ENCODE assay signal across 8 mouse cellular contexts in genomic region chr4:126201514-126202302, GRCm38 (mm10). TPM values are rescaled to one million over a fixed set of nuclear protein-coding genes. Genes with fewer than 3 reads are reported as not detected.
DNase-seq lines count a peak whose midpoint lies in the region; ATAC-seq lines count a peak whose summit lies in the region.

No protein-coding gene starts in this region.

- no peaks in the 10 kb centered on the region for H3K36me3 ChIP-seq in neural tube, embryonic 11.5 days (ENCODE audit: control insufficient read depth, insufficient read depth, low read length)

- no peaks in the 10 kb centered on the region for H3K9me3 ChIP-seq in neural tube, embryonic 11.5 days (ENCODE audit: control insufficient read depth, low read length)

- peak; percentile 12 for DNase-seq in left cerebral cortex, postnatal 4 days
- no peak for DNase-seq in left cerebral cortex, adult 8-10 months (ENCODE audit: low spot score in 2 of 2)
- DNase-seq in c-Kit-positive CD71-negative TER-119-negative erythroid progenitor cells, embryonic 14.5 days (ENCODE audit: low read depth): peak; percentile 53
- DNase-seq in heart, adult 18-20 months: peak; percentile 32 to 68
- peak; percentile 56 for DNase-seq in kidney, adult 18-20 months
- peak; percentile 30 to 53 for DNase-seq in lung, adult 18-20 months
- DNase-seq in neural tube, embryonic 11.5 days (ENCODE audit: low spot score): peak; percentile 43
- peak; percentile 64 for DNase-seq in yolk sac, embryonic 10.5 days (ENCODE audit: low spot score)

- ATAC-seq in neural tube, embryonic 11.5 days (ENCODE audit: insufficient read depth, low FRiP score, low TSS enrichment): no peak

- H3K4me3 ChIP-seq in neural tube, embryonic 11.5 days (ENCODE audit: low read depth, low read length): peak overlapping the region; percentile 69

- peak overlapping the region; percentile 85 for H3K9ac ChIP-seq in neural tube, embryonic 11.5 days (ENCODE audit: low read length)

- peak overlapping the region; percentile 50 for H3K4me2 ChIP-seq in neural tube, embryonic 11.5 days (ENCODE audit: low read depth)

- WGBS in neural tube, embryonic 11.5 days: under 1% methylated on average over 28 of the region's 28 CpGs

- H3K27ac ChIP-seq in neural tube, embryonic 11.5 days (ENCODE audit: low read depth, low read length): peak overlapping the region; percentile 89

- H3K4me1 ChIP-seq in neural tube, embryonic 11.5 days (ENCODE audit: control insufficient read depth, insufficient read depth, low read length): peaks cover 12% of the 10 kb centered on the region; the same call in 1 of the 2 replicates

- H3K27me3 ChIP-seq in neural tube, embryonic 11.5 days (ENCODE audit: control insufficient read depth, insufficient read depth, low read length): no peaks in the 10 kb centered on the region

- intact Hi-C loops in left cerebral cortex, postnatal 4 days (cut with DNase I): no loop called here

RNA-seq across cellular contexts. Expression of gene Thrap3, which starts 0.9 kb away (rescaled TPM):
- 100 to 1,000 TPM; 165 TPM for total RNA-seq in left cerebral cortex, postnatal 4 days (2021)
- 100 to 1,000 TPM; 127 to 151 (median 148) TPM for total RNA-seq in left cerebral cortex, adult 8-10 months (2022)
- 100 to 1,000 TPM in 1 of 2 experiments, 10 to 100 TPM in 1; 86.5 to 116 TPM for total RNA-seq in heart, adult 18-20 months (2021)
- polyA plus RNA-seq in neural tube, embryonic 11.5 days (2014; fragmentation: Nextera tagmentation; extraction: Ambion mirVana): 197 and 217 TPM in 2 replicates

RNA-seq across cellular contexts. Expression of gene Sh3d21, which starts 38.4 kb away (rescaled TPM):
- 1 to 10 TPM in 1 of 2 experiments, under 1 TPM in 1; 0.58 to 1.3 TPM for total RNA-seq in left cerebral cortex, postnatal 4 days (2021)
- total RNA-seq in left cerebral cortex, adult 8-10 months (2022): 1 to 10 TPM in 1 of 4 experiments, under 1 TPM in 3; 0.63 to 1.4 (median 0.85) TPM
- total RNA-seq in heart, adult 18-20 months (2021): 1 to 10 TPM; 1.3 to 2.4 TPM
- polyA plus RNA-seq in neural tube, embryonic 11.5 days (2014; fragmentation: Nextera tagmentation; extraction: Ambion mirVana): 2.1 and 2.6 TPM in 2 replicates

RNA-seq across cellular contexts. Expression of gene Eva1b, which starts 54.2 kb away (rescaled TPM):
- 1 to 10 TPM; 6.3 to 7.2 TPM for total RNA-seq in left cerebral cortex, postnatal 4 days (2021)
- 1 to 10 TPM; 2.4 to 5.6 (median 3.1) TPM for total RNA-seq in left cerebral cortex, adult 8-10 months (2022)
- 1 to 10 TPM; 8.8 to 9.5 TPM for total RNA-seq in heart, adult 18-20 months (2021)
- 42.5 and 43.4 TPM in 2 replicates for polyA plus RNA-seq in neural tube, embryonic 11.5 days (2014; fragmentation: Nextera tagmentation; extraction: Ambion mirVana)

RNA-seq across cellular contexts. Expression of gene Map7d1, which starts 54.4 kb away (rescaled TPM):
- total RNA-seq in left cerebral cortex, postnatal 4 days (2021): 100 to 1,000 TPM; 211 to 214 TPM
- total RNA-seq in left cerebral cortex, adult 8-10 months (2022): 100 to 1,000 TPM; 224 to 273 (median 253) TPM
- total RNA-seq in heart, adult 18-20 months (2021): 100 to 1,000 TPM; 240 to 249 TPM
- polyA plus RNA-seq in neural tube, embryonic 11.5 days (2014; fragmentation: Nextera tagmentation; extraction: Ambion mirVana): 80.9 and 83.6 TPM in 2 replicates

Comparison
In these comparisons a context has a peak if more than half of its experiments do, and no peak if none do; other contexts are left out.
1. DNase-seq: peak in left cerebral cortex, postnatal 4 days (single experiment), c-Kit-positive CD71-negative TER-119-negative erythroid progenitor cells, embryonic 14.5 days (single experiment), heart, adult 18-20 months (2 of 2), kidney, adult 18-20 months (single experiment), lung, adult 18-20 months (2 of 2), neural tube, embryonic 11.5 days (single experiment) and yolk sac, embryonic 10.5 days (single experiment); none in left cerebral cortex, adult 8-10 months (0 of 2).